In genomic region chr1:34245951-34246641, GRCm38 (mm10) we compare ENCODE assay signal across 24 mouse cellular contexts.
DNase-seq lines count a peak whose midpoint lies in the region; ATAC-seq and TF ChIP-seq lines count a peak whose summit lies in the region.
"Had no signal": no experiment of that assay in that cellular context is flagged by ENCODE, and none has a peak within 500 bp of the region (broad histone marks: within the 10 kb centered on the region; RNA-seq: fewer than 3 reads in every experiment).

No protein-coding gene starts in this region.

- intact Hi-C loops in gastrocnemius, postnatal 36 days (cut with DNase I), result no loop called here
- intact Hi-C loops in heart, adult 2 months (cut with DNase I), result no loop called here

- peaks cover 6% of the 10 kb centered on the region for H3K4me1 ChIP-seq in heart, adult 2 months (ENCODE audit: control insufficient read depth, insufficient read depth, low read length)
- H3K4me1 ChIP-seq in heart, embryonic 10.5 days, result 0 out of 2 replicates have a peak, but pooled peaks cover 9% of the 10 kb centered on the region
- H3K4me1 ChIP-seq in kidney, adult 2 months (ENCODE audit: control insufficient read depth, insufficient read depth, low read length), result no peaks in the 10 kb centered on the region
- H3K4me1 ChIP-seq in kidney, embryonic 15.5 days, result 0 out of 2 replicates have a peak, but pooled peaks cover 3% of the 10 kb centered on the region
- H3K4me1 ChIP-seq in brown adipose tissue, adult 24 weeks (ENCODE audit: control insufficient read depth, insufficient read depth, insufficient read length, low read length), result no peaks in the 10 kb centered on the region
- H3K4me1 ChIP-seq in midbrain, postnatal 0 days (ENCODE audit: insufficient read depth, low read length), result no peaks in the 10 kb centered on the region
- H3K4me1 ChIP-seq: embryonic facial prominence, embryonic 15.5 days; forebrain, embryonic 15.5 days; limb, embryonic 15.5 days; midbrain, embryonic 12.5 days had no signal

- H3K36me3 ChIP-seq in heart, adult 2 months (ENCODE audit: control insufficient read depth, insufficient read depth, low read length), result peaks cover 15% of the 10 kb centered on the region
- H3K36me3 ChIP-seq in heart, embryonic 10.5 days, result peaks cover 55% of the 10 kb centered on the region
- H3K36me3 ChIP-seq in kidney, adult 2 months (ENCODE audit: control insufficient read depth, insufficient read depth, low read length), result peaks cover 7% of the 10 kb centered on the region
- peaks cover 66% of the 10 kb centered on the region for H3K36me3 ChIP-seq in kidney, embryonic 15.5 days
- peaks cover 38% of the 10 kb centered on the region for H3K36me3 ChIP-seq in midbrain, postnatal 0 days (ENCODE audit: insufficient read depth, low read length)

- TF ChIP-seq CTCF in heart, adult 2 months (IDR thresholded peaks at IDR 0.05), result no peak
- TF ChIP-seq CTCF in kidney, adult 2 months (conservative IDR thresholded peaks at IDR 0.05; ENCODE audit: insufficient read depth, insufficient read length, low read depth, low read length), result no peak
- TF ChIP-seq CTCF in midbrain, postnatal 0 days (IDR thresholded peaks at IDR 0.05), result no peak

- WGBS in heart, adult 2 months, result 72% methylated on average over 15 of the region's 15 CpGs
- 82% methylated on average over 15 of the region's 15 CpGs for WGBS in heart, embryonic 10.5 days
- WGBS in kidney, adult 2 months, result 65% methylated on average over 15 of the region's 15 CpGs
- WGBS in kidney, embryonic 15.5 days, result 67% methylated on average over 15 of the region's 15 CpGs
- 94% methylated on average over 15 of the region's 15 CpGs for WGBS in midbrain, postnatal 0 days

- no peak overlapping the region for H3K4me2 ChIP-seq in kidney, embryonic 15.5 days
- no peak overlapping the region for H3K4me2 ChIP-seq in midbrain, postnatal 0 days (ENCODE audit: low read depth, low read length, poor library complexity, severe bottlenecking)
- H3K4me2 ChIP-seq: embryonic facial prominence, embryonic 15.5 days; forebrain, embryonic 15.5 days; hindbrain, embryonic 14.5 days; limb, embryonic 15.5 days; lung, embryonic 14.5 days; midbrain, embryonic 12.5 days had no signal

- no peak overlapping the region for H3K9ac ChIP-seq in heart, adult 2 months (ENCODE audit: low read depth, low read length)
- H3K9ac ChIP-seq in kidney, embryonic 15.5 days, result no peak overlapping the region
- H3K9ac ChIP-seq in midbrain, postnatal 0 days (replicated peaks; ENCODE audit: low read length, poor library complexity, severe bottlenecking), result no peak overlapping the region
- H3K9ac ChIP-seq: embryonic facial prominence, embryonic 15.5 days; forebrain, embryonic 15.5 days; hindbrain, embryonic 14.5 days; limb, embryonic 15.5 days; liver, embryonic 14.5 days; lung, embryonic 14.5 days; midbrain, embryonic 12.5 days had no signal

- no peaks in the 10 kb centered on the region for H3K27me3 ChIP-seq in heart, adult 2 months (ENCODE audit: control insufficient read depth, insufficient read depth, low read length)
- no peaks in the 10 kb centered on the region for H3K27me3 ChIP-seq in heart, embryonic 10.5 days (ENCODE audit: insufficient read depth, poor library complexity, severe bottlenecking)
- no peaks in the 10 kb centered on the region for H3K27me3 ChIP-seq in kidney, adult 2 months (replicated peaks; ENCODE audit: control insufficient read depth, insufficient read depth, low read length)
- H3K27me3 ChIP-seq in kidney, embryonic 15.5 days, result no peaks in the 10 kb centered on the region
- H3K27me3 ChIP-seq in midbrain, postnatal 0 days (ENCODE audit: insufficient read depth, low read length), result no peaks in the 10 kb centered on the region
- H3K27me3 ChIP-seq: embryonic facial prominence, embryonic 15.5 days; forebrain, embryonic 15.5 days; limb, embryonic 15.5 days; midbrain, embryonic 12.5 days had no signal

- H3K9me3 ChIP-seq in heart, embryonic 10.5 days, result no peaks in the 10 kb centered on the region
- no peaks in the 10 kb centered on the region for H3K9me3 ChIP-seq in kidney, embryonic 15.5 days (replicated peaks)
- H3K9me3 ChIP-seq in midbrain, postnatal 0 days (ENCODE audit: low read length), result no peaks in the 10 kb centered on the region
- H3K9me3 ChIP-seq: embryonic facial prominence, embryonic 15.5 days; forebrain, embryonic 15.5 days; limb, embryonic 15.5 days; midbrain, embryonic 12.5 days had no signal

- no peak for TF ChIP-seq POLR2A in heart, adult 2 months (IDR thresholded peaks at IDR 0.05; ENCODE audit: insufficient read depth, low read depth, low read length)
- TF ChIP-seq POLR2A in kidney, adult 2 months (IDR thresholded peaks at IDR 0.05; ENCODE audit: low read depth, low read length), result no peak

- no peak for ATAC-seq in kidney, embryonic 15.5 days (replicated peaks; ENCODE audit: low FRiP score)
- ATAC-seq in midbrain, postnatal 0 days (ENCODE audit: low FRiP score), result no peak
- ATAC-seq: forebrain, embryonic 15.5 days; inflammation-experienced regulatory T-cells, adult 6 months had no signal

- DNase-seq in gastrocnemius, adult 18-20 months (ENCODE audit: low spot score), result peak; percentile 62
- no peak for DNase-seq in gastrocnemius, postnatal 36 days
- peak in 1 of 2 experiments; percentile 53 for DNase-seq in heart, adult 2 months
- DNase-seq in heart, embryonic 10.5 days (ENCODE audit: low spot score), result no peak
- DNase-seq in kidney, adult 2 months, result peak; percentile 43
- no peak for DNase-seq in midbrain, postnatal 0 days (ENCODE audit: low spot score)
- DNase-seq: cerebellum, adult 11 months; cerebellum, adult 9-11 months; left cerebral cortex, postnatal 4 days; lung, embryonic 14.5 days; right cerebral cortex, adult 18-20 months; right cerebral cortex, postnatal 4 days; thymus, adult 2 months; thymus, postnatal 4 days had no signal

- H3K79me2 ChIP-seq in heart, adult 2 months (replicated peaks; ENCODE audit: control insufficient read depth, insufficient read depth, low read length), result no peaks in the 10 kb centered on the region

- no peak for TF ChIP-seq EP300 in heart, adult 2 months (IDR thresholded peaks at IDR 0.05; ENCODE audit: insufficient read depth, low read depth, low read length)

- H3K27ac ChIP-seq in heart, adult 2 months, result peak overlapping the region; percentile 56
- no peak overlapping the region for H3K27ac ChIP-seq in heart, embryonic 10.5 days
- peak overlapping the region; percentile 27 for H3K27ac ChIP-seq in kidney, adult 2 months (ENCODE audit: insufficient read depth, low read depth, low read length)
- H3K27ac ChIP-seq in kidney, embryonic 15.5 days, result no peak overlapping the region
- peak overlapping the region; percentile 55; the same call in 1 of the 2 replicates for H3K27ac ChIP-seq in brown adipose tissue, adult 24 weeks (replicated peaks; ENCODE audit: low read depth, low read length)
- H3K27ac ChIP-seq in midbrain, postnatal 0 days (ENCODE audit: low read depth, low read length), result no peak overlapping the region
- H3K27ac ChIP-seq: embryonic facial prominence, embryonic 15.5 days; forebrain, embryonic 15.5 days; hindbrain, embryonic 14.5 days; kidney, postnatal 0 days; limb, embryonic 15.5 days; liver, embryonic 14.5 days; midbrain, embryonic 12.5 days had no signal

- no peak overlapping the region for H3K4me3 ChIP-seq in heart, adult 2 months
- H3K4me3 ChIP-seq in heart, embryonic 10.5 days, result no peak overlapping the region
- H3K4me3 ChIP-seq in kidney, adult 2 months (ENCODE audit: insufficient read depth, low read depth, low read length), result no peak overlapping the region
- no peak overlapping the region for H3K4me3 ChIP-seq in kidney, embryonic 15.5 days (replicated peaks)
- H3K4me3 ChIP-seq in brown adipose tissue, adult 24 weeks (ENCODE audit: insufficient read depth, low read depth, low read length), result no peak overlapping the region
- H3K4me3 ChIP-seq in midbrain, postnatal 0 days (ENCODE audit: low read depth, low read length), result no peak overlapping the region
- H3K4me3 ChIP-seq: embryonic facial prominence, embryonic 15.5 days; forebrain, embryonic 15.5 days; limb, embryonic 15.5 days; midbrain, embryonic 12.5 days had no signal

Comparison
In these comparisons a context has a peak if more than half of its experiments do, and no peak if none do; other contexts are left out.
1. DNase-seq: peak in gastrocnemius, adult 18-20 months (single experiment) and kidney, adult 2 months (single experiment); none in gastrocnemius, postnatal 36 days (0 of 2), heart, embryonic 10.5 days (single experiment) and midbrain, postnatal 0 days (single experiment).
2. H3K27ac ChIP-seq: peak in heart, adult 2 months (single experiment), kidney, adult 2 months (single experiment) and brown adipose tissue, adult 24 weeks (single experiment); none in heart, embryonic 10.5 days (single experiment), kidney, embryonic 15.5 days (single experiment) and midbrain, postnatal 0 days (single experiment).